Mouse (Mus musculus): ENCODE measurements around the gene Nudt9. TPM values are rescaled to one million over a fixed set of nuclear protein-coding genes. Genes with fewer than 3 reads are reported as not detected.

Nudt9 gene
- polyA plus RNA-seq, 1 experiment from 2014 or later, result 67.0 TPM

GRCm38 (mm10) chr5:104096078-104096938 is 50.2 kb downstream of the Nudt9 start:
- WGBS, result 82% methylated on average over 16 of the region's 16 CpGs
- Histone ChIP-seq H3K4me2 (no peak overlapping the region), H3K36me3 (no peaks in the 10 kb centered on the region), H3K27ac (no peak overlapping the region), H3K9me3 (no peaks in the 10 kb centered on the region), H3K9ac (no peak overlapping the region), H3K4me1 (replicated peaks) (no peaks in the 10 kb centered on the region), H3K4me3 (no peak overlapping the region), H3K27me3 (no peaks in the 10 kb centered on the region)
- ATAC-seq (ENCODE audit: low FRiP score), result no peak

- ATAC-seq (ENCODE audit: low FRiP score), result peak; percentile 53; the same call in 1 of the 2 replicates
- no peak overlapping the region for H3K4me2 ChIP-seq
- no peaks in the 10 kb centered on the region for H3K27me3 ChIP-seq
- H3K27ac ChIP-seq, result peak overlapping the region; percentile 72
- WGBS, result 17% methylated on average over 10 of the region's 10 CpGs
- no peaks in the 10 kb centered on the region for H3K36me3 ChIP-seq
- H3K4me1 ChIP-seq (replicated peaks), result peaks cover 21% of the 10 kb centered on the region
- no peak overlapping the region for H3K4me3 ChIP-seq
- H3K9me3 ChIP-seq, result no peaks in the 10 kb centered on the region
- H3K9ac ChIP-seq, result no peak overlapping the region
Measured at GRCm38 (mm10) chr5:104101678-104102531, 55.8 kb downstream of the Nudt9 start.

DNA sequence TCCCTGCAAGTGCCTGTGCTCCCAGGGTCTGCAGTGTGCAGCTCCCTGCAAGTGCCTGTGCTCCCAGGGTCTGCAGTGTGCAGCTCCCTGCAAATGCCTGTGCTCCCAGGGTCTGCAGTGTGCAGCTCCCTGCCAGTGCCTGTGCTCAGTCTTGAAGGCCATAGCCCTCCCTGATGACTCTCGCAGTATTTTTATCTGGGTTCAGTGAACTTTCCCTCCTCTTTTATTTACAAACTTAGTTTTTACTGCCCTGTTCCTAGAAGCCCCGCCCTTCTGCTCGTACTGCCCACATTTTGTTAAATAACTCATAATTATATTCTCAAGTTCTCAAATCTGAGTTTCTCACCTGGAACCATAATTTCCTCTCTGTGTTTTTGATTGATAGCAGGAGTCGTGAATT is 57.1 kb downstream of the Nudt9 start:
- Histone ChIP-seq H3K9me3 (no peaks in the 10 kb centered on the region), H3K4me3 (no peak overlapping the region), H3K27me3 (no peaks in the 10 kb centered on the region), H3K36me3 (no peaks in the 10 kb centered on the region), H3K9ac (no peak overlapping the region), H3K4me2 (no peak overlapping the region), H3K27ac (peak overlapping the region; percentile 72), H3K4me1 (replicated peaks) (peaks cover 31% of the 10 kb centered on the region)
- no peak for ATAC-seq (ENCODE audit: low FRiP score)
- WGBS, result 75% methylated on average over 4 of the region's 4 CpGs

GRCm38 (mm10) chr5:104104111-104104510 is 58.0 kb downstream of the Nudt9 start:
- Histone ChIP-seq H3K4me3 (no peak overlapping the region), H3K36me3 (no peaks in the 10 kb centered on the region), H3K27me3 (no peaks in the 10 kb centered on the region), H3K9ac (no peak overlapping the region), H3K9me3 (no peaks in the 10 kb centered on the region), H3K4me1 (replicated peaks) (peaks cover 40% of the 10 kb centered on the region), H3K4me2 (no peak overlapping the region), H3K27ac (no peak overlapping the region)
- ATAC-seq (ENCODE audit: low FRiP score), result no peak
- 33% methylated on average over 2 of the region's 2 CpGs for WGBS

GRCm38 (mm10) chr5:104108127-104108875 is 62.2 kb downstream of the Nudt9 start:
- Histone ChIP-seq H3K36me3 (no peaks in the 10 kb centered on the region), H3K9me3 (no peaks in the 10 kb centered on the region), H3K9ac (peak overlapping the region; percentile 52), H3K27ac (peak overlapping the region; percentile 85), H3K4me3 (peak overlapping the region; percentile 24), H3K4me1 (replicated peaks) (peaks cover 65% of the 10 kb centered on the region), H3K4me2 (peak overlapping the region; percentile 49), H3K27me3 (no peaks in the 10 kb centered on the region)
- ATAC-seq (ENCODE audit: low FRiP score), result peak; percentile 57
- WGBS, result 36% methylated on average over 11 of the region's 11 CpGs

DNA sequence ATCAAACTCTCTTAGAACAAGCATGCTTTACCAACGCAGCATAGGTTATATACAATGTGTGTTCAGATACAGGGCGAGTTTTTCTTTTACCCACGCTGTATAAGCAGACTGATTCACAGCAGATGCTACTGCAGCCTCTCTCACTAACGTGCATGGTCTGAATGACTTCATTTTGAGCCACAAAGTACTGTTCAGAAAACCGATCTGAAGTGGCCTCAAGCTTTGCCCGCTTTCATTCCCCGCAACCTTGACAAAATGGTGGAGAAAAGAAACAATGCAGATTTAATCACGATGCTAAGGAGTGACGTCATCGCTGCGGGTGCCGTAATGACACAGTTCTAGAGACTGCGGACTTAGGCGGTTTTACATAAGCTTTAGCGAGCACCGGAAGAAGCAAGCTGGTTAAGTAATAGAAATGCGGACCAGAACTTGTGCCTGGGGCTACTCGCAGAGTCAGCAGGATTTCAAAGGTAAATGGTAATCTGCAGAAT is 62.8 kb downstream of the Nudt9 start:
- peak overlapping the region; percentile 85 for H3K27ac ChIP-seq
- H3K4me2 ChIP-seq, result peak overlapping the region; percentile 49
- H3K9ac ChIP-seq, result peak overlapping the region; percentile 52
- H3K4me3 ChIP-seq, result peak overlapping the region; percentile 24
- ATAC-seq (ENCODE audit: low FRiP score), result peak; percentile 75
- peaks cover 69% of the 10 kb centered on the region for H3K4me1 ChIP-seq (replicated peaks)
- no peaks in the 10 kb centered on the region for H3K9me3 ChIP-seq
- no peaks in the 10 kb centered on the region for H3K36me3 ChIP-seq
- 7% methylated on average over 18 of the region's 18 CpGs for WGBS
- no peaks in the 10 kb centered on the region for H3K27me3 ChIP-seq

- H3K9ac ChIP-seq, result peak overlapping the region; percentile 56; the same call in 1 of the 2 replicates
- no peaks in the 10 kb centered on the region for H3K27me3 ChIP-seq
- WGBS, result 15% methylated on average over 3 of the region's 3 CpGs
- peak overlapping the region; percentile 24 for H3K4me3 ChIP-seq
- no peaks in the 10 kb centered on the region for H3K9me3 ChIP-seq
- H3K4me2 ChIP-seq, result peak overlapping the region; percentile 49
- H3K4me1 ChIP-seq (replicated peaks), result peaks cover 72% of the 10 kb centered on the region
- H3K27ac ChIP-seq, result peak overlapping the region; percentile 85
- no peaks in the 10 kb centered on the region for H3K36me3 ChIP-seq
- no peak for ATAC-seq (ENCODE audit: low FRiP score)
Measured at GRCm38 (mm10) chr5:104109516-104109915, 63.4 kb downstream of the Nudt9 start.

GRCm38 (mm10) chr5:104110171-104110920 is 64.2 kb downstream of the Nudt9 start:
- Histone ChIP-seq H3K9ac (no peak overlapping the region), H3K9me3 (no peaks in the 10 kb centered on the region), H3K4me1 (replicated peaks) (peaks cover 77% of the 10 kb centered on the region), H3K4me3 (no peak overlapping the region), H3K36me3 (no peaks in the 10 kb centered on the region), H3K4me2 (peak overlapping the region; percentile 49), H3K27ac (peak overlapping the region; percentile 85), H3K27me3 (no peaks in the 10 kb centered on the region)
- ATAC-seq (ENCODE audit: low FRiP score), result peak; percentile 64
- 6% methylated on average over 9 of the region's 9 CpGs for WGBS

DNA sequence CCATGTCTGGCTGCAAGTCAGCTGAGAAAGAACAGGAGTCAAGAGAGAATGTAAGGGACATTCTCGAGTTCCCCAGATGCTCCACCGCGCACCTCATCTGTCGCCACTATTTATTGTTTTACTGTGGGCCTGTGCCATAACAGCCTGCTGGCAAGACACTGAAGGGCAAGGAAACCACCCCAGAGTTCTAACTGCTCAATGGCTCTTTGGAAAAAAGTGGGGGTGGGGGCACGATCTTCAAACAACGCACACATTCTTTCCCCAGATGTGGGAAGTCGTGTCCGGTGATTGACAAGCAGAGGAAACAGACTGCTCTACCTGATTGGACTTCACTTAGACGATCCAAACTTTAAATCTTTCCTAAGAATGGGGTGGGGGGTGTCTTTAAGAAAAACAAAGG is 65.9 kb downstream of the Nudt9 start:
- Histone ChIP-seq H3K36me3 (no peaks in the 10 kb centered on the region), H3K4me3 (peak overlapping the region; percentile 30), H3K9ac (peak overlapping the region; percentile 63), H3K27ac (peak overlapping the region; percentile 85), H3K27me3 (no peaks in the 10 kb centered on the region), H3K4me2 (peak overlapping the region; percentile 49), H3K9me3 (no peaks in the 10 kb centered on the region), H3K4me1 (replicated peaks) (peaks cover 74% of the 10 kb centered on the region)
- 10% methylated on average over 9 of the region's 9 CpGs for WGBS
- ATAC-seq (ENCODE audit: low FRiP score), result no peak

DNA sequence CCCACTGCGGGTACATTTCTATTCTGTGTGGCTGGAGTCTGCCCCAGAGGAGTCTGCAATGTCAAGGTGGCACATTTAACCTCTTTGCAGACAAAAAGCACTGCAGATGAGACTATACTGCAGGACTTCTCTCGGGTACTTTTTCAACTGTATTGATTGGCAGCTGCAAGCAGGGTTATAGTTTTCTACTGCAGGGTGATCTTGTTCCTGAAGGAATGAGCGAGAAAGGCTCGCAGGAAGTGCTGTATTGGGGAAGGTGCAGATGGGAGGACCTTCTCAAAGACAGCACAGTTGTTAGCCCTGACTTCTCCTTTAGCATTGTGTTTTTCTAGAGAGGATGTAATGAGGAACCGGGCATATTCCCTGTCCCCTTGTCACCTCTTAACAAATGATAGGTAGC is 66.4 kb downstream of the Nudt9 start:
- Histone ChIP-seq H3K4me3 (peak overlapping the region; percentile 30), H3K9me3 (no peaks in the 10 kb centered on the region), H3K27ac (peak overlapping the region; percentile 85), H3K36me3 (no peaks in the 10 kb centered on the region), H3K9ac (peak overlapping the region; percentile 63), H3K4me2 (peak overlapping the region; percentile 49), H3K27me3 (no peaks in the 10 kb centered on the region), H3K4me1 (replicated peaks) (peaks cover 72% of the 10 kb centered on the region)
- ATAC-seq (ENCODE audit: low FRiP score), result no peak
- 10% methylated on average over 5 of the region's 5 CpGs for WGBS

DNA sequence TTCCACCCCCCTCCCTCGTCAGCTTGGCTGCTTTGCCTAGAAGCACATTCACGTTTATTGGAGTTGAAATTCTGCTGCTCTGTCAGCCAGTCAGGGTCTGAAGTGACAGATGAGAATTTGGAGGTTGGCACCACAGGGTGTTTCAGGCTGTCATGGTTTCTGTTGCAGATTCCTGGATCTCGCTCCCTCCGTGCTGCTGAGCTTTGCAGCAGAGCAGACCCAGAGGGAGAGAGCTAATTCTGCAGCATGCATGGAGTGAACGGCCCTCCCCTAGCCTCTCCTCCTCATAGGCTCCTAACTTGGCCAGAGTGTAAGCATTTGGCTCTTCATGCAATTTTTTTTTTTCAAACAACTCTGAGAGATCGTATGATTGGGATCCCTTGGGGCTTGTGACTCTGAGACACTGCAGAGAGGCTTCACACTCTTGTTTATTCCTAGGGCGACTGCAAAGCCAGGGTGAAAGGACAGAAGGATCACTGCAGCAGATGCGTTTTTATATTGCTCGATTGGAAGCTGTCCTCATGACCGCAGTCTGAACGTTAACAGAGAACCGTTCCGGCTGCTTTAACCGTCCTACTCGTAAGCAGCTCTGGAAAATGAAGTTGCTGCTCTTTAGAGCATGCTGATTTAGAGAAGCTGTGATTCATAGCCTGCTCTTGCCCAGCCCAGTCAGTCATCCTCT is 67.5 kb downstream of the Nudt9 start, which contains the start of gene Sparcl1:
Sparcl1 (minus strand) TSS at position 243 of the 682 bp plus-strand sequence.
- Histone ChIP-seq H3K4me1 (replicated peaks) (peaks cover 60% of the 10 kb centered on the region), H3K27me3 (no peaks in the 10 kb centered on the region), H3K36me3 (no peaks in the 10 kb centered on the region), H3K4me3 (peak within 1 kb of the TSS; percentile 30), H3K4me2 (peak within 1 kb of the TSS; percentile 49), H3K27ac (peak within 1 kb of the TSS; percentile 85), H3K9me3 (no peaks in the 10 kb centered on the region), H3K9ac (peak within 1 kb of the TSS; percentile 63)
- ATAC-seq (ENCODE audit: low FRiP score), result peak; percentile 29
- WGBS, result 11% methylated on average over 15 of the region's 15 CpGs
